Mouse (Mus musculus): ENCODE data around the gene Mybphl. TPM values are rescaled to one million over a fixed set of nuclear protein-coding genes. Genes with fewer than 3 reads are reported as not detected.

Mybphl gene
- 70.2 and 94.5 TPM in 2 replicates for polyA plus RNA-seq (2014; fragmentation: Nextera tagmentation; extraction: Ambion mirVana)

- H3K4me1 ChIP-seq (ENCODE audit: control insufficient read depth in 2 of 2, insufficient read depth in 2 of 2, low read length in 2 of 2), result peaks cover 26 to 32% of the 10 kb centered on the region in 2 experiments
- H3K27ac ChIP-seq (replicated peaks in 1 of 2; ENCODE audit: control insufficient read depth in 1 of 2, insufficient read depth in 1 of 2, low read depth in 2 of 2, low read length in 2 of 2), result peak within 1 kb of the TSS; percentile 76 to 77
- H3K9me3 ChIP-seq (ENCODE audit: control insufficient read depth, low read length), result no peaks in the 10 kb centered on the region
- H3K36me3 ChIP-seq (ENCODE audit: control insufficient read depth, insufficient read depth, low read length), result no peaks in the 10 kb centered on the region
- H3K27me3 ChIP-seq (ENCODE audit: control insufficient read depth, insufficient read depth, low read length), result no peaks in the 10 kb centered on the region
- peak within 1 kb of the TSS; percentile 19 for H3K4me2 ChIP-seq (ENCODE audit: low read length)
- WGBS, result 19% methylated on average over 9 of the region's 9 CpGs
- peak within 1 kb of the TSS; percentile 2 to 17; a peak in 2 of 4 replicates for H3K4me3 ChIP-seq (ENCODE audit: control insufficient read depth in 1 of 2, insufficient read depth in 1 of 2, low read depth in 1 of 2, low read length in 2 of 2)
- ATAC-seq (ENCODE audit: insufficient number of reproducible peaks, insufficient read depth, low FRiP score, low read depth), result peak; percentile 57
- H3K9ac ChIP-seq (ENCODE audit: low read length), result peak within 1 kb of the TSS; percentile 4
These were observed at the start of gene Mybphl for GRCm38 (mm10) chr3:108364270-108364995. TSS of gene Mybphl (plus strand) at chr3:108364911.

- H3K27ac ChIP-seq (replicated peaks in 1 of 2; ENCODE audit: control insufficient read depth in 1 of 2, insufficient read depth in 1 of 2, low read depth in 2 of 2, low read length in 2 of 2), result no peak overlapping the region
- H3K4me2 ChIP-seq (ENCODE audit: low read length), result no peak overlapping the region
- H3K9ac ChIP-seq (ENCODE audit: low read length), result no peak overlapping the region
- H3K4me1 ChIP-seq (ENCODE audit: control insufficient read depth in 2 of 2, insufficient read depth in 2 of 2, low read length in 2 of 2), result peaks cover 7 to 12% of the 10 kb centered on the region in 2 experiments; a peak in 3 of 4 replicates
- no peak overlapping the region for H3K4me3 ChIP-seq (ENCODE audit: control insufficient read depth in 1 of 2, insufficient read depth in 1 of 2, low read depth in 1 of 2, low read length in 2 of 2)
- ATAC-seq (ENCODE audit: insufficient number of reproducible peaks, insufficient read depth, low FRiP score, low read depth), result no peak
- 0 out of 2 replicates have a peak, but pooled peaks cover 4% of the 10 kb centered on the region for H3K36me3 ChIP-seq (ENCODE audit: control insufficient read depth, insufficient read depth, low read length)
- no peaks in the 10 kb centered on the region for H3K27me3 ChIP-seq (ENCODE audit: control insufficient read depth, insufficient read depth, low read length)
- H3K9me3 ChIP-seq (ENCODE audit: control insufficient read depth, low read length), result no peaks in the 10 kb centered on the region
- WGBS, result 58% methylated on average over 2 of the region's 2 CpGs
These were observed 46.2 kb upstream of the Mybphl start for GRCm38 (mm10) chr3:108318517-108318916.

DNA sequence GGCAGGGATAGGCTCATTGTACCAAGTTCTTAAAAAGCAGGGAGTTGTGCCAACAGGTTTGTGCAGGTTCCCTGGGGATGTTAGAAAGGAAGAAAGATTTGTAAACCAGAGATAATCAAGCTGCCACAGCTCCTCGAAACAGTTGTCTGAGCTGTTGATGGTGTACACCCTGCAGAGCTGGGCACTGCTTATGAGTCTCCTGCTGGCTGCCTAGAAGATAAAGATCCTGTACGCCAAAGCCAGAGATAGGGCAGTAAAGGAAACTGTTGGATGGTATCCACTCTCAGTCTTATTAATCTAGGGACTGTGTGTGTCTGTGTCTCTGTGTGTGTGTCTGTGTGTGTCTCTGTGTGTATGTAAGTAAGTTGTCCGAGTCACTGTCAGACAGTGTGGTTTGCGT is 43.0 kb upstream of the Mybphl start:
- ATAC-seq (ENCODE audit: insufficient number of reproducible peaks, insufficient read depth, low FRiP score, low read depth), result no peak
- H3K4me2 ChIP-seq (ENCODE audit: low read length), result no peak overlapping the region
- no peak overlapping the region for H3K4me3 ChIP-seq (ENCODE audit: control insufficient read depth in 1 of 2, insufficient read depth in 1 of 2, low read depth in 1 of 2, low read length in 2 of 2)
- no peak overlapping the region for H3K27ac ChIP-seq (replicated peaks in 1 of 2; ENCODE audit: control insufficient read depth in 1 of 2, insufficient read depth in 1 of 2, low read depth in 2 of 2, low read length in 2 of 2)
- no peak overlapping the region for H3K9ac ChIP-seq (ENCODE audit: low read length)
- peaks cover 7 to 19% of the 10 kb centered on the region in 2 experiments; a peak in 3 of 4 replicates for H3K4me1 ChIP-seq (ENCODE audit: control insufficient read depth in 2 of 2, insufficient read depth in 2 of 2, low read length in 2 of 2)
- H3K9me3 ChIP-seq (ENCODE audit: control insufficient read depth, low read length), result no peaks in the 10 kb centered on the region
- peaks cover 15% of the 10 kb centered on the region for H3K36me3 ChIP-seq (ENCODE audit: control insufficient read depth, insufficient read depth, low read length)
- WGBS, result 50% methylated on average over 4 of the region's 4 CpGs
- H3K27me3 ChIP-seq (ENCODE audit: control insufficient read depth, insufficient read depth, low read length), result no peaks in the 10 kb centered on the region

DNA sequence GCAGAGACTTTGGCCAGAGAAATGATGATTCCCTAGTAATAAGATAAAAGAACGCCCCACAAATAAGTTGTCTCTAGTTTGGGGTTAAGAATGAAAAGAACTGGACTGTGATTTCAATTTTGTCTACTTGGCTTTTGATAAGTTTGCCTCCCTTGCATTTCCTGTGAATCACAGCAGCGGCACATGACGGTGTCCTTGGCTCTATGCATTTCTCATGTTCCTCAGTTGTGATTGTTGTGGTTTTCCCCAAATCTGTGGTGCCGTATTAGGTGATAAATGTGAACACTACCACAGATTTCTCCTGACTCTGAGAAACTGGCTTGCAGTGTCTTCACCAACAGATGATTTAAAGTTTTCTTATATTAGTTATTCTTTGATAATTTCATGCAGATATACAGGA is 42.6 kb upstream of the Mybphl start:
- H3K4me2 ChIP-seq (ENCODE audit: low read length), result no peak overlapping the region
- no peak overlapping the region for H3K9ac ChIP-seq (ENCODE audit: low read length)
- WGBS, result 73% methylated on average over 4 of the region's 4 CpGs
- peaks cover 7 to 20% of the 10 kb centered on the region in 2 experiments; a peak in 3 of 4 replicates for H3K4me1 ChIP-seq (ENCODE audit: control insufficient read depth in 2 of 2, insufficient read depth in 2 of 2, low read length in 2 of 2)
- no peak overlapping the region for H3K4me3 ChIP-seq (ENCODE audit: control insufficient read depth in 1 of 2, insufficient read depth in 1 of 2, low read depth in 1 of 2, low read length in 2 of 2)
- H3K27ac ChIP-seq (replicated peaks in 1 of 2; ENCODE audit: control insufficient read depth in 1 of 2, insufficient read depth in 1 of 2, low read depth in 2 of 2, low read length in 2 of 2), result no peak overlapping the region
- H3K27me3 ChIP-seq (ENCODE audit: control insufficient read depth, insufficient read depth, low read length), result no peaks in the 10 kb centered on the region
- no peaks in the 10 kb centered on the region for H3K9me3 ChIP-seq (ENCODE audit: control insufficient read depth, low read length)
- ATAC-seq (ENCODE audit: insufficient number of reproducible peaks, insufficient read depth, low FRiP score, low read depth), result no peak
- H3K36me3 ChIP-seq (ENCODE audit: control insufficient read depth, insufficient read depth, low read length), result peaks cover 19% of the 10 kb centered on the region

DNA sequence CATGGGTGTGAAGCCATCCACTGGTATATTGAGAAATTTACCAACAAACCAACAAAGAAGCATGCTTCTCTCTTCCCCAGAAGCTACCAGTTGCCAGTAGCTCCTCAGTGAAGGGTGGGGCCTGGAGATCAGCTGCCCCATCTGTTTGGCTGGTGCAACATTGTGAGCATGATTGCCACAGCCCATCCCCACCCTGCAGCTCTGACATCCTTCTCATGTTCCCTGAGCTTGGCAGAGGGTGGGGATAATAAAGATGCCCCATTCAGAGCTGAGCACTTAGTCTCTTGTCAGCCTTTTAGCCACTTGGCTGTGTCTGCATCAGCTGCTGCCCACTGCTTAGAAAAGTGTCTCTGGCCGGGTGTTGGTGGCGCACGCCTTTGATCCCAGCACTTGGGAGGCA is 41.7 kb upstream of the Mybphl start:
- Histone ChIP-seq H3K4me1 (ENCODE audit: control insufficient read depth in 2 of 2, insufficient read depth in 2 of 2, low read length in 2 of 2) (peaks cover 7 to 26% of the 10 kb centered on the region in 2 experiments), H3K27me3 (ENCODE audit: control insufficient read depth, insufficient read depth, low read length) (no peaks in the 10 kb centered on the region), H3K36me3 (ENCODE audit: control insufficient read depth, insufficient read depth, low read length) (peaks cover 23% of the 10 kb centered on the region), H3K9me3 (ENCODE audit: control insufficient read depth, low read length) (no peaks in the 10 kb centered on the region), H3K4me2 (ENCODE audit: low read length) (no peak overlapping the region), H3K4me3 (ENCODE audit: control insufficient read depth in 1 of 2, insufficient read depth in 1 of 2, low read depth in 1 of 2, low read length in 2 of 2) (no peak overlapping the region), H3K9ac (ENCODE audit: low read length) (no peak overlapping the region), H3K27ac (replicated peaks in 1 of 2; ENCODE audit: control insufficient read depth in 1 of 2, insufficient read depth in 1 of 2, low read depth in 2 of 2, low read length in 2 of 2) (no peak overlapping the region)
- 73% methylated on average over 3 of the region's 3 CpGs for WGBS
- ATAC-seq (ENCODE audit: insufficient number of reproducible peaks, insufficient read depth, low FRiP score, low read depth), result no peak

GRCm38 (mm10) chr3:108324837-108325236 is 39.9 kb upstream of the Mybphl start:
- Histone ChIP-seq H3K4me3 (ENCODE audit: control insufficient read depth in 1 of 2, insufficient read depth in 1 of 2, low read depth in 1 of 2, low read length in 2 of 2) (no peak overlapping the region), H3K4me2 (ENCODE audit: low read length) (no peak overlapping the region), H3K27ac (replicated peaks in 1 of 2; ENCODE audit: control insufficient read depth in 1 of 2, insufficient read depth in 1 of 2, low read depth in 2 of 2, low read length in 2 of 2) (no peak overlapping the region), H3K9ac (ENCODE audit: low read length) (no peak overlapping the region), H3K4me1 (ENCODE audit: control insufficient read depth in 2 of 2, insufficient read depth in 2 of 2, low read length in 2 of 2) (peaks cover 10 to 30% of the 10 kb centered on the region in 2 experiments), H3K9me3 (ENCODE audit: control insufficient read depth, low read length) (no peaks in the 10 kb centered on the region), H3K36me3 (ENCODE audit: control insufficient read depth, insufficient read depth, low read length) (peaks cover 23% of the 10 kb centered on the region), H3K27me3 (ENCODE audit: control insufficient read depth, insufficient read depth, low read length) (no peaks in the 10 kb centered on the region)
- ATAC-seq (ENCODE audit: insufficient number of reproducible peaks, insufficient read depth, low FRiP score, low read depth), result no peak
- 87% methylated on average over 4 of the region's 4 CpGs for WGBS

DNA sequence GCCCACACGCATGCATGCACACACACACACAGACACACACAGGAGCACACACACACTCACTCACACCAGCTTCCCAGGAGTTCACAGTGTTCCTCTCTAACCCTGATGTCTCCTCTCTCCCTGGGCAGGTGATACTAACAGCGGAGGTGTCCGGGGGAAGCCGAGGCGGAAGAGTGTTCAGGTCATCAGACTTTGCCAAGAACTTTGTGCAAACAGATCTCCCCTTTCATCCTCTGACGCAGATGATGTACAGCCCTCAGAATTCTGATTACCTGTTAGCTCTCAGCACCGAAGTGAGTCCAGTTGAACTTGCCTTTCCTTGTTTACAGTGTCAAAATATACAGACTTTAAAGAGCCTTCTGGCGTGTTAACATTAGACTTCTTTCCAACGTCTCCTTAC is 39.2 kb upstream of the Mybphl start:
- Histone ChIP-seq H3K27me3 (ENCODE audit: control insufficient read depth, insufficient read depth, low read length) (no peaks in the 10 kb centered on the region), H3K4me3 (ENCODE audit: control insufficient read depth in 1 of 2, insufficient read depth in 1 of 2, low read depth in 1 of 2, low read length in 2 of 2) (no peak overlapping the region)
- WGBS, result 93% methylated on average over 9 of the region's 9 CpGs

More for the DNA sequence above, 39.2 kb upstream of the Mybphl start:
- Histone ChIP-seq H3K9ac (ENCODE audit: low read length) (no peak overlapping the region), H3K4me1 (ENCODE audit: control insufficient read depth in 2 of 2, insufficient read depth in 2 of 2, low read length in 2 of 2) (peaks cover 8 to 28% of the 10 kb centered on the region in 2 experiments), H3K4me2 (ENCODE audit: low read length) (no peak overlapping the region), H3K27ac (replicated peaks in 1 of 2; ENCODE audit: control insufficient read depth in 1 of 2, insufficient read depth in 1 of 2, low read depth in 2 of 2, low read length in 2 of 2) (no peak overlapping the region), H3K36me3 (ENCODE audit: control insufficient read depth, insufficient read depth, low read length) (peaks cover 27% of the 10 kb centered on the region), H3K9me3 (ENCODE audit: control insufficient read depth, low read length) (no peaks in the 10 kb centered on the region)
- ATAC-seq (ENCODE audit: insufficient number of reproducible peaks, insufficient read depth, low FRiP score, low read depth), result no peak
